ENCODE assay signal across 8 mouse cellular contexts in the genomic region with DNA sequence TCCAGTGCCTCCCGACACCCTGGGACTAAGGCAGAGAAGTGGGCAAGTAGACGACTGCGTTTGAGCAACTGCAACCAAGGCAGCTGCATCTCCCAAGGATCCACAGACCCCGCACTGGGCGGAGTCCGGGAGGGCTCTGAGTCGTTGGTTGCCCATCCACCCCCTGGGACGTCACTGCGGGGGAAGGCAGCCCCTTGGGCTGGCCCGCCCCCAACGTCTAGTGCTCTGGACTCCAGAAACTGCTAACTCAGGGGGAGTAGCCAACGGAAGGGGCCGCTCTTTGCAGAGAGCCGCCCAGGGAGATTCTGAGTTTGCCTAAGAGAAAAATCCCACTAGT. TPM values are rescaled to one million over a fixed set of nuclear protein-coding genes. Genes with fewer than 3 reads are reported as not detected.
DNase-seq lines count a peak whose midpoint lies in the region; ATAC-seq and TF ChIP-seq lines count a peak whose summit lies in the region.

Layn (minus strand) TSS at position 116 of the 337 bp plus-strand sequence.

- H3K9ac ChIP-seq in heart, embryonic 14.5 days (ENCODE audit: low read length) = peak within 1 kb of the TSS; percentile 71
- peak within 1 kb of the TSS; percentile 61 for H3K9ac ChIP-seq in kidney, postnatal 0 days (ENCODE audit: low read depth, low read length)
- peak within 1 kb of the TSS; percentile 35 for H3K9ac ChIP-seq in neural tube, embryonic 12.5 days

- H3K9me3 ChIP-seq in forebrain, embryonic 10.5 days = no peaks in the 10 kb centered on the region
- H3K9me3 ChIP-seq in heart, embryonic 14.5 days (ENCODE audit: control insufficient read depth, low read length) = no peaks in the 10 kb centered on the region
- no peaks in the 10 kb centered on the region for H3K9me3 ChIP-seq in kidney, postnatal 0 days (replicated peaks; ENCODE audit: low read length)
- H3K9me3 ChIP-seq in neural tube, embryonic 12.5 days = no peaks in the 10 kb centered on the region

- peak; percentile 94 for ATAC-seq in heart, embryonic 14.5 days (ENCODE audit: insufficient number of reproducible peaks, insufficient read depth, low FRiP score, low read depth)
- ATAC-seq in kidney, postnatal 0 days (replicated peaks; ENCODE audit: low FRiP score, low read depth) = peak; percentile 95
- peak; percentile 81 for ATAC-seq in neural tube, embryonic 12.5 days (ENCODE audit: low FRiP score, low read depth)

- H3K4me1 ChIP-seq in bone marrow macrophage, adult 2 months (ENCODE audit: control insufficient read depth, insufficient read depth, low read length) = peaks cover 8% of the 10 kb centered on the region
- peaks cover 21% of the 10 kb centered on the region for H3K4me1 ChIP-seq in forebrain, embryonic 10.5 days
- H3K4me1 ChIP-seq in heart, embryonic 14.5 days (ENCODE audit: control insufficient read depth in 2 of 2, insufficient read depth in 2 of 2, low read length in 2 of 2) = peaks cover 2 to 10% of the 10 kb centered on the region in 2 experiments; a peak in 2 of 4 replicates
- H3K4me1 ChIP-seq in kidney, postnatal 0 days (replicated peaks; ENCODE audit: insufficient read depth, low read length) = peaks cover 8% of the 10 kb centered on the region
- peaks cover 16% of the 10 kb centered on the region for H3K4me1 ChIP-seq in neural tube, embryonic 12.5 days

- under 1% methylated on average over 14 of the region's 14 CpGs for WGBS in forebrain, embryonic 10.5 days
- under 1% methylated on average over 14 of the region's 14 CpGs for WGBS in heart, embryonic 14.5 days
- WGBS in kidney, postnatal 0 days = 1% methylated on average over 14 of the region's 14 CpGs
- WGBS in neural tube, embryonic 12.5 days = 2% methylated on average over 14 of the region's 14 CpGs

- DNase-seq in 416B (ENCODE audit: low read depth) = peak; percentile 93
- DNase-seq in forebrain, embryonic 10.5 days (ENCODE audit: extremely low spot score, low spot score) = peak; percentile 62
- peak; percentile 97 for DNase-seq in kidney, postnatal 0 days (ENCODE audit: low spot score)
- peak; percentile 86 to 92 for DNase-seq in lung, adult 18-20 months
- DNase-seq in testis, postnatal 10 days (ENCODE audit: low spot score) = peak; percentile 88

- TF ChIP-seq CTCF in bone marrow macrophage, adult 2 months (IDR thresholded peaks at IDR 0.05; ENCODE audit: low read depth, low read length) = no peak
- TF ChIP-seq CTCF in kidney, postnatal 0 days (IDR thresholded peaks at IDR 0.05; ENCODE audit: low read depth) = peak; percentile 45; the same call in 1 of the 2 replicates

- no peaks in the 10 kb centered on the region for H3K36me3 ChIP-seq in forebrain, embryonic 10.5 days (replicated peaks)
- H3K36me3 ChIP-seq in heart, embryonic 14.5 days (ENCODE audit: control insufficient read depth, insufficient read depth, low read length) = no peaks in the 10 kb centered on the region
- no peaks in the 10 kb centered on the region for H3K36me3 ChIP-seq in kidney, postnatal 0 days (ENCODE audit: insufficient read depth, low read length)
- H3K36me3 ChIP-seq in neural tube, embryonic 12.5 days = no peaks in the 10 kb centered on the region

- no peak within 1 kb of the TSS; the same call in 1 of the 2 replicates for H3K27ac ChIP-seq in bone marrow macrophage, adult 2 months (ENCODE audit: insufficient read depth, low read depth, low read length)
- peak within 1 kb of the TSS; percentile 66 for H3K27ac ChIP-seq in forebrain, embryonic 10.5 days
- H3K27ac ChIP-seq in heart, embryonic 14.5 days (replicated peaks in 1 of 2; ENCODE audit: control insufficient read depth in 1 of 2, insufficient read depth in 1 of 2, low read depth in 2 of 2, low read length in 2 of 2) = peak within 1 kb of the TSS; percentile 29 to 54
- H3K27ac ChIP-seq in kidney, postnatal 0 days = peak within 1 kb of the TSS; percentile 68; the same call in 1 of the 2 replicates
- no peak within 1 kb of the TSS for H3K27ac ChIP-seq in neural tube, embryonic 12.5 days

- H3K4me3 ChIP-seq in bone marrow macrophage, adult 2 months (ENCODE audit: insufficient read depth, low read length) = peak within 1 kb of the TSS; percentile 69
- peak within 1 kb of the TSS; percentile 60 for H3K4me3 ChIP-seq in forebrain, embryonic 10.5 days
- peak within 1 kb of the TSS; percentile 51 to 53 for H3K4me3 ChIP-seq in heart, embryonic 14.5 days (ENCODE audit: control insufficient read depth in 1 of 2, insufficient read depth in 1 of 2, low read depth in 1 of 2, low read length in 2 of 2)
- peak within 1 kb of the TSS; percentile 53 for H3K4me3 ChIP-seq in kidney, postnatal 0 days (replicated peaks; ENCODE audit: low read depth, low read length)
- H3K4me3 ChIP-seq in neural tube, embryonic 12.5 days = peak within 1 kb of the TSS; percentile 36

- H3K27me3 ChIP-seq in forebrain, embryonic 10.5 days (ENCODE audit: poor library complexity, severe bottlenecking) = peaks cover 11% of the 10 kb centered on the region
- H3K27me3 ChIP-seq in heart, embryonic 14.5 days (ENCODE audit: control insufficient read depth, insufficient read depth, low read length) = no peaks in the 10 kb centered on the region
- H3K27me3 ChIP-seq in kidney, postnatal 0 days (ENCODE audit: insufficient read depth, low read length) = no peaks in the 10 kb centered on the region
- peaks cover 12% of the 10 kb centered on the region; the same call in 1 of the 2 replicates for H3K27me3 ChIP-seq in neural tube, embryonic 12.5 days (replicated peaks)

- no peak for TF ChIP-seq POLR2A in bone marrow macrophage, adult 2 months (IDR thresholded peaks at IDR 0.05; ENCODE audit: borderline replicate concordance, low read depth, low read length)

- peak within 1 kb of the TSS; percentile 82 for H3K4me2 ChIP-seq in heart, embryonic 14.5 days (ENCODE audit: low read length)
- H3K4me2 ChIP-seq in kidney, postnatal 0 days (ENCODE audit: low read length) = peak within 1 kb of the TSS; percentile 97
- peak within 1 kb of the TSS; percentile 78 for H3K4me2 ChIP-seq in neural tube, embryonic 12.5 days (replicated peaks)

RNA-seq across cellular contexts. Expression of gene Layn, which starts in this region (rescaled TPM):
- polyA plus RNA-seq in bone marrow macrophage, adult 2 months (2012; ENCODE audit: insufficient read depth, insufficient read length, missing spikeins) = 4.5 and 6.7 TPM in 2 replicates
- polyA plus RNA-seq in forebrain, embryonic 10.5 days (2016; fragmentation: Nextera tagmentation; extraction: Ambion mirVana) = 1.4 and 2.0 TPM in 2 replicates
- 11.5 and 11.6 TPM in 2 replicates for polyA plus RNA-seq in heart, embryonic 14.5 days (2014; fragmentation: Nextera tagmentation; extraction: Ambion mirVana)
- polyA plus RNA-seq in kidney, postnatal 0 days (2015; fragmentation: Nextera tagmentation; extraction: Ambion mirVana) = 8.0 and 8.5 TPM in 2 replicates
- 2.0 and 2.1 TPM in 2 replicates for polyA plus RNA-seq in neural tube, embryonic 12.5 days (2016; fragmentation: Nextera tagmentation; extraction: Ambion mirVana)

Comparison
In these comparisons a context has a peak if more than half of its experiments do, and no peak if none do; other contexts are left out.
1. H3K27ac ChIP-seq: peak in forebrain, embryonic 10.5 days (single experiment), heart, embryonic 14.5 days (2 of 2) and kidney, postnatal 0 days (single experiment); none in bone marrow macrophage, adult 2 months (single experiment) and neural tube, embryonic 12.5 days (single experiment).
2. Peak in every context shown above with its lines, with median percentiles within 50 percentile points of each other: DNase-seq, H3K4me3 ChIP-seq, ATAC-seq, H3K4me2 ChIP-seq and H3K9ac ChIP-seq.